Mouse (Mus musculus): ENCODE measurements around the gene Ubac1.

Ubac1 gene

GRCm38 (mm10) chr2:26021561-26022257 lies at the start of gene Ubac1:
Gene Ubac1, minus strand, starts transcription at chr2:26021747.
- peak; percentile 45 for DNase-seq (ENCODE audit: low read depth)

- no peak for DNase-seq (ENCODE audit: low read depth)
Measured at GRCm38 (mm10) chr2:26068592-26068991, 47.0 kb upstream of the Ubac1 start.

GRCm38 (mm10) chr2:26068175-26068574 lies 46.6 kb upstream of the Ubac1 start:
- DNase-seq (ENCODE audit: low read depth): no peak

- DNase-seq (ENCODE audit: low read depth): no peak
Measured at GRCm38 (mm10) chr2:26066527-26066926, 45.0 kb upstream of the Ubac1 start.

GRCm38 (mm10) chr2:26062742-26063427 lies 41.3 kb upstream of the Ubac1 start:
- DNase-seq (ENCODE audit: low read depth): no peak

GRCm38 (mm10) chr2:26062241-26062640 lies 40.7 kb upstream of the Ubac1 start:
- no peak for DNase-seq (ENCODE audit: low read depth)

- DNase-seq (ENCODE audit: low read depth): no peak
Measured at GRCm38 (mm10) chr2:26061018-26061666, 39.6 kb upstream of the Ubac1 start.

- no peak for DNase-seq (ENCODE audit: low read depth)
Measured at GRCm38 (mm10) chr2:26057053-26057452, 35.5 kb upstream of the Ubac1 start.

GRCm38 (mm10) chr2:26056226-26056625 lies 34.7 kb upstream of the Ubac1 start:
- no peak for DNase-seq (ENCODE audit: low read depth)

- no peak for DNase-seq (ENCODE audit: low read depth)
Measured at GRCm38 (mm10) chr2:26055747-26056102, 34.2 kb upstream of the Ubac1 start.

GRCm38 (mm10) chr2:26055046-26055746 lies 33.6 kb upstream of the Ubac1 start:
- peak; percentile 43 for DNase-seq (ENCODE audit: low read depth)

- DNase-seq (ENCODE audit: low read depth): no peak
Measured at GRCm38 (mm10) chr2:26052806-26053205, 31.3 kb upstream of the Ubac1 start.

GRCm38 (mm10) chr2:26048816-26049215 lies 27.3 kb upstream of the Ubac1 start:
- DNase-seq (ENCODE audit: low read depth): no peak

GRCm38 (mm10) chr2:26044216-26044615 lies 22.7 kb upstream of the Ubac1 start:
- no peak for DNase-seq (ENCODE audit: low read depth)

- DNase-seq (ENCODE audit: low read depth): no peak
Measured at GRCm38 (mm10) chr2:26042603-26043002, 21.1 kb upstream of the Ubac1 start.

GRCm38 (mm10) chr2:26041163-26041810 lies 19.7 kb upstream of the Ubac1 start:
- DNase-seq (ENCODE audit: low read depth): no peak

- no peak for DNase-seq (ENCODE audit: low read depth)
Measured at GRCm38 (mm10) chr2:26039951-26040350, 18.4 kb upstream of the Ubac1 start.

- no peak for DNase-seq (ENCODE audit: low read depth)
Measured at GRCm38 (mm10) chr2:26037386-26037785, 15.8 kb upstream of the Ubac1 start.

- no peak for DNase-seq (ENCODE audit: low read depth)
Measured at GRCm38 (mm10) chr2:26034344-26035050, 12.9 kb upstream of the Ubac1 start.

GRCm38 (mm10) chr2:26030288-26030687 lies 8.7 kb upstream of the Ubac1 start:
- DNase-seq (ENCODE audit: low read depth): no peak

All from fibroblast of lung, adult 2 months (primary cell).